ENCODE assay signal across 36 mouse cellular contexts in the genomic region with DNA sequence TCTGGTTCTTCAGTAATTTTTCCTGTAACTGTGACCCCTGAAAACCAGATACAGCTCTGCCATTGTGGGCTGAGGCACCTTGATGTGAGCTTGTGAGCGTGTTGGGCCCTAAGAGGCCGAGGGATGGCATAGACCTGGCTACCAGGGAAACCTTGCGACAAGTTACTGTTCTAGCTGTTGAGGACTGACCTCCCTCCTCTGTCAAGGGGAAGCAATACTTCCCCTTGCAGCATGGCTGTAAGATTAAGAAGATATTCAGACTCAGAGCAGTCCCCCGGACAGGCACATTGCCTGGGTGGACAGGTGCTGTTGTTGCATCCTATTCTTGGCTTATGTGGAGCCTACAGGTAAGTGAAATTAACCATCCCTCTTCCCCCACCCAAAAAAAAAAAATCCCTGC. TPM values are rescaled to one million over a fixed set of nuclear protein-coding genes. Genes with fewer than 3 reads are reported as not detected.
A peak's percentile ranks its signal among the peaks of the same experiment; 100 is the strongest.
DNase-seq lines count a peak whose midpoint lies in the region; ATAC-seq and TF ChIP-seq lines count a peak whose summit lies in the region.
"Had no signal": no experiment of that assay in that cellular context is flagged by ENCODE, and none has a peak within 500 bp of the region (broad histone marks: within the 10 kb centered on the region; RNA-seq: fewer than 3 reads in every experiment).

No protein-coding gene starts in this region.

- H3K27me3 ChIP-seq in lung, embryonic 14.5 days (ENCODE audit: insufficient read depth, low read length): no peaks in the 10 kb centered on the region
- no peaks in the 10 kb centered on the region for H3K27me3 ChIP-seq in intestine, embryonic 15.5 days (replicated peaks)
- H3K27me3 ChIP-seq in stomach, postnatal 0 days (ENCODE audit: control insufficient read depth, insufficient read depth, low read length): no peaks in the 10 kb centered on the region
- H3K27me3 ChIP-seq in forebrain, embryonic 13.5 days: no peaks in the 10 kb centered on the region
- H3K27me3 ChIP-seq: embryonic facial prominence, embryonic 13.5 days; forebrain, embryonic 12.5 days; heart, embryonic 12.5 days; heart, embryonic 15.5 days had no signal

- TF ChIP-seq EP300 in stomach, postnatal 0 days (optimal IDR thresholded peaks at IDR 0.05): no peak

- 0 out of 2 replicates have a peak overlapping the region, but pooled peaks have one; percentile 38 for H3K27ac ChIP-seq in lung, embryonic 14.5 days (ENCODE audit: low read depth)
- H3K27ac ChIP-seq in intestine, embryonic 15.5 days: peak overlapping the region; percentile 49; the same call in 1 of the 2 replicates
- H3K27ac ChIP-seq in stomach, postnatal 0 days (replicated peaks): peak overlapping the region; percentile 73
- H3K27ac ChIP-seq in forebrain, embryonic 13.5 days: no peak overlapping the region
- H3K27ac ChIP-seq: embryonic facial prominence, embryonic 10.5 days; embryonic facial prominence, embryonic 13.5 days; forebrain, embryonic 12.5 days; heart, embryonic 15.5 days; hindbrain, embryonic 14.5 days; hindbrain, postnatal 0 days had no signal

- no peak for DNase-seq in lung, embryonic 14.5 days
- no peak for DNase-seq in lung, postnatal 4 days
- no peak for DNase-seq in stomach, postnatal 0 days (ENCODE audit: low spot score)
- DNase-seq in thymus, postnatal 14 days: no peak
- no peak for DNase-seq in layer of hippocampus, postnatal 36 days
- DNase-seq: adrenal gland, postnatal 10 days; adrenal gland, postnatal 36 days; cerebellum, adult 11 months; cerebellum, adult 2 months; cerebellum, postnatal 10 days; cerebellum, postnatal 36 days; embryo, embryonic 11 days; gastrocnemius, postnatal 10 days; gastrocnemius, postnatal 36 days; heart, adult 18-20 months; heart, postnatal 10 days; heart, postnatal 4 days had no signal

- H3K4me3 ChIP-seq in lung, embryonic 14.5 days (ENCODE audit: low read depth, low read length): no peak overlapping the region
- H3K4me3 ChIP-seq in intestine, embryonic 15.5 days (replicated peaks): no peak overlapping the region
- H3K4me3 ChIP-seq in stomach, postnatal 0 days (ENCODE audit: low read depth, low read length): no peak overlapping the region
- H3K4me3 ChIP-seq in forebrain, embryonic 13.5 days: no peak overlapping the region
- H3K4me3 ChIP-seq: embryonic facial prominence, embryonic 10.5 days; embryonic facial prominence, embryonic 13.5 days; erythroblast, embryonic 14.5 days; forebrain, embryonic 12.5 days; heart, embryonic 12.5 days; heart, embryonic 15.5 days had no signal

- H3K9ac ChIP-seq in lung, embryonic 14.5 days: no peak overlapping the region
- H3K9ac ChIP-seq in intestine, embryonic 15.5 days: no peak overlapping the region
- H3K9ac ChIP-seq in stomach, postnatal 0 days (ENCODE audit: low read length): no peak overlapping the region
- no peak overlapping the region for H3K9ac ChIP-seq in forebrain, embryonic 13.5 days
- H3K9ac ChIP-seq: embryonic facial prominence, embryonic 13.5 days; forebrain, embryonic 12.5 days; heart, embryonic 12.5 days; heart, embryonic 15.5 days; hindbrain, embryonic 14.5 days had no signal

- no peaks in the 10 kb centered on the region for H3K36me3 ChIP-seq in lung, embryonic 14.5 days (ENCODE audit: insufficient read depth)
- no peaks in the 10 kb centered on the region for H3K36me3 ChIP-seq in intestine, embryonic 15.5 days
- H3K36me3 ChIP-seq in stomach, postnatal 0 days (ENCODE audit: control insufficient read depth, insufficient read depth, low read length): no peaks in the 10 kb centered on the region
- H3K36me3 ChIP-seq in forebrain, embryonic 13.5 days (ENCODE audit: poor library complexity, severe bottlenecking): no peaks in the 10 kb centered on the region
- H3K36me3 ChIP-seq: embryonic facial prominence, embryonic 10.5 days; embryonic facial prominence, embryonic 13.5 days; forebrain, embryonic 12.5 days; heart, embryonic 12.5 days; heart, embryonic 15.5 days had no signal

- ATAC-seq in lung, embryonic 14.5 days (ENCODE audit: insufficient read depth): no peak
- ATAC-seq in intestine, embryonic 15.5 days: no peak
- ATAC-seq in megakaryocyte progenitor cell, adult 5-6 weeks (replicated peaks; ENCODE audit: poor library complexity): peak; percentile 48; the same call in 1 of the 2 replicates
- ATAC-seq in stomach, postnatal 0 days (ENCODE audit: low FRiP score, low TSS enrichment): no peak
- ATAC-seq in forebrain, embryonic 13.5 days: no peak
- ATAC-seq: activated CD4-positive, CD25-positive, alpha-beta regulatory T cell, adult 4 months; CD4-positive, CD25-positive, alpha-beta regulatory T cell, adult 4 months; forebrain, embryonic 16.5 days had no signal

- peaks cover 9% of the 10 kb centered on the region; the same call in 1 of the 2 replicates for H3K4me1 ChIP-seq in lung, embryonic 14.5 days (ENCODE audit: insufficient read depth)
- H3K4me1 ChIP-seq in intestine, embryonic 15.5 days (replicated peaks): peaks cover 6% of the 10 kb centered on the region; the same call in 1 of the 2 replicates
- H3K4me1 ChIP-seq in stomach, postnatal 0 days (replicated peaks; ENCODE audit: control insufficient read depth, insufficient read depth): no peaks in the 10 kb centered on the region
- H3K4me1 ChIP-seq in forebrain, embryonic 13.5 days: peaks cover 6% of the 10 kb centered on the region; the same call in 1 of the 2 replicates
- H3K4me1 ChIP-seq: embryonic facial prominence, embryonic 13.5 days had no signal

- 76% methylated on average over 4 of the region's 4 CpGs for WGBS in lung, embryonic 14.5 days
- WGBS in intestine, embryonic 15.5 days: 85% methylated on average over 4 of the region's 4 CpGs
- WGBS in stomach, postnatal 0 days: 82% methylated on average over 4 of the region's 4 CpGs
- 84% methylated on average over 4 of the region's 4 CpGs for WGBS in forebrain, embryonic 13.5 days

- no peak overlapping the region for H3K4me2 ChIP-seq in lung, embryonic 14.5 days
- H3K4me2 ChIP-seq in intestine, embryonic 15.5 days (replicated peaks): no peak overlapping the region
- H3K4me2 ChIP-seq in stomach, postnatal 0 days (replicated peaks; ENCODE audit: low read depth): no peak overlapping the region
- no peak overlapping the region for H3K4me2 ChIP-seq in forebrain, embryonic 13.5 days
- H3K4me2 ChIP-seq: embryonic facial prominence, embryonic 13.5 days; forebrain, embryonic 12.5 days; heart, embryonic 12.5 days; heart, embryonic 15.5 days; hindbrain, embryonic 14.5 days had no signal

- no peak for TF ChIP-seq CTCF in lung, embryonic 14.5 days (IDR thresholded peaks at IDR 0.05; ENCODE audit: low read depth)
- TF ChIP-seq CTCF in stomach, postnatal 0 days (IDR thresholded peaks at IDR 0.05; ENCODE audit: low read depth): no peak

- no peaks in the 10 kb centered on the region for H3K9me3 ChIP-seq in lung, embryonic 14.5 days (ENCODE audit: low read depth, low read length)
- H3K9me3 ChIP-seq in intestine, embryonic 15.5 days: no peaks in the 10 kb centered on the region
- no peaks in the 10 kb centered on the region for H3K9me3 ChIP-seq in stomach, postnatal 0 days (ENCODE audit: control insufficient read depth, low read length)
- 0 out of 2 replicates have a peak, but pooled peaks cover under 1% of the 10 kb centered on the region for H3K9me3 ChIP-seq in forebrain, embryonic 13.5 days (replicated peaks)
- H3K9me3 ChIP-seq: embryonic facial prominence, embryonic 10.5 days; embryonic facial prominence, embryonic 13.5 days; forebrain, embryonic 12.5 days; heart, embryonic 12.5 days; heart, embryonic 15.5 days had no signal

RNA-seq across cellular contexts. Expression of gene Scp2d1, which starts 51.6 kb away (rescaled TPM):
- not detected in 2 replicates for polyA plus RNA-seq in lung, embryonic 14.5 days (2014; fragmentation: Nextera tagmentation; extraction: Ambion mirVana)
- not detected in 2 replicates for polyA plus RNA-seq in intestine, embryonic 15.5 days (2015; fragmentation: Nextera tagmentation; extraction: Ambion mirVana)
- total RNA-seq in megakaryocyte progenitor cell, adult 5-6 weeks (2015): not detected in 2 replicates
- total RNA-seq in megakaryocyte progenitor cell, adult 5-6 weeks (2017): not detected in 2 replicates
- not detected in 2 replicates for polyA plus RNA-seq in stomach, postnatal 0 days (2015; fragmentation: Nextera tagmentation; extraction: Ambion mirVana)
- polyA plus RNA-seq in forebrain, embryonic 13.5 days (2015; fragmentation: Nextera tagmentation; extraction: Ambion mirVana): not detected in 2 replicates
- not detected for total RNA-seq in layer of hippocampus, postnatal 36 days (2021)
- total RNA-seq: adrenal gland, adult 18-20 months; adrenal gland, postnatal 10 days; adrenal gland, postnatal 36 days; gastrocnemius, adult 18-20 months; gastrocnemius, postnatal 10 days; gastrocnemius, postnatal 36 days; heart, adult 18-20 months; heart, postnatal 10 days; heart, postnatal 4 days; hindbrain, postnatal 0 days had no signal
- polyA plus RNA-seq: activated CD4-positive, CD25-positive, alpha-beta regulatory T cell, adult 4 months; C2C12; CD4-positive, CD25-positive, alpha-beta regulatory T cell, adult 4 months; cerebellum, adult 2 months; cortical plate, adult 2 months; embryonic facial prominence, embryonic 10.5 days; embryonic facial prominence, embryonic 13.5 days; erythroblast, embryonic 14.5 days; forebrain, embryonic 12.5 days; forebrain, embryonic 16.5 days; heart, embryonic 12.5 days; heart, embryonic 15.5 days; hindbrain, embryonic 11.5 days; hindbrain, embryonic 14.5 days; hindbrain, postnatal 0 days had no signal
